Mouse (Mus musculus) limb, embryonic 11.5 days (tissue): ENCODE results near the gene Fam168a. TPM values are rescaled to one million over a fixed set of nuclear protein-coding genes. Genes with fewer than 3 reads are reported as not detected.

Source experiments
- ATAC-seq: fragments of 200-750 bp; cut with Nextera tagmentation; 2 replicates; pipeline ENCODE4 v1.8.0; 2017; ENCODE audit warnings: low read depth; ENCODE audit not compliant: insufficient number of reproducible peaks, low FRiP score, low TSS enrichment
- DNase-seq: peaks from one replicate; pipeline ENCODE4 v3.0.0-alpha.2; 2015; ENCODE audit warnings: low spot score
- H3K27ac ChIP-seq: fragments of 300-500 bp; sonication (generic); replicated peaks from 2 replicates; pipeline ENCODE4 v1.5.1; 2014; ENCODE audit warnings: low read depth, mild to moderate bottlenecking, low read length
- H3K27me3 ChIP-seq: fragments of 300-500 bp; sonication (generic); 2 replicates; pipeline ENCODE4 v1.6.1; 2014; ENCODE audit warnings: mild to moderate bottlenecking, low read length, mixed read lengths; ENCODE audit not compliant: control insufficient read depth, insufficient read depth
- H3K36me3 ChIP-seq: fragments of 300-500 bp; sonication (generic); 2 replicates; pipeline ENCODE4 v1.6.1; 2014; ENCODE audit warnings: mild to moderate bottlenecking, low read length, moderate library complexity, mixed read lengths; ENCODE audit not compliant: control insufficient read depth, insufficient read depth
- H3K4me1 ChIP-seq: fragments of 300-500 bp; sonication (generic); 2 replicates; pipeline ENCODE4 v1.6.1; 2014; ENCODE audit warnings: low read length, mixed read lengths; ENCODE audit not compliant: control insufficient read depth, insufficient read depth
- H3K4me2 ChIP-seq: fragments of 300-500 bp; sonication (generic); 2 replicates; pipeline ENCODE4 v1.6.1; 2014; ENCODE audit warnings: low read depth, mild to moderate bottlenecking, moderate library complexity; ENCODE audit not compliant: severe bottlenecking
- H3K4me3 ChIP-seq: fragments of 300-500 bp; sonication (generic); 2 replicates; pipeline ENCODE4 v1.5.1; 2014; ENCODE audit warnings: low read depth, low read length
- H3K9ac ChIP-seq: fragments of 300-500 bp; sonication (generic); 2 replicates; pipeline ENCODE4 v1.6.1; 2014; ENCODE audit warnings: mild to moderate bottlenecking, low read length
- H3K9me3 ChIP-seq: fragments of 300-500 bp; sonication (generic); 2 replicates; pipeline ENCODE4 v1.6.1; 2016; ENCODE audit warnings: low read length; ENCODE audit not compliant: control insufficient read depth
- WGBS: fragments of 180-500 bp; shearing (Covaris S2); extraction: QIAGEN DNeasy Blood & Tissue Kit; methylation state at CpG from one replicate; pipeline ENCODE4 v1.1.7; 2014; 5-methylcytosine and 5-hydroxymethylcytosine counted together
- polyA plus RNA-seq: library from polyadenylated mRNA; unstranded; fragments of >200 nt; fragmentation: Nextera tagmentation; extraction: Ambion mirVana; gene quantifications from 2 replicates; pipeline ENCODE4 v1.2.1, GENCODE M21; 2014

The Fam168a gene
- polyA plus RNA-seq, 1 experiment from 2014 or later: 49.7 TPM

DNA sequence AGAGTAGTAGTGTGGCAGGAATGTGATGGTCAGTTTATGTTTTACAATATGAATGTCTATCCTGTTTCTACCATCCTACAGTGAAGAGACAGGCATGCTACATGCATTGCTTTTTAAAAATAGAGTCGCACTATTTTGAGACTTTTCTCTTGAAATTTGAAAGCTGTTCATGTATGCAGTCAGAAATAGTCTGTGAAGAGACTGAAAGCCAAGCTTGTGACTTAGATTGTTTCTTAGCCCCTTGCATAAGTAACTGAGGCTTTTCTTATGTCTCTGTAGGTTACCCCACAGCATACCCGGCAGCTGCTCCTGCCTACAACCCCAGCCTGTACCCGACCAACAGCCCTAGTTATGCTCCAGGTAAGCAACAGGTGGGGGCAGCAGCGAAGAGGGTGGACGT lies 106.2 kb downstream of the Fam168a start:
- ATAC-seq (no peak), DNase-seq (no peak)
- Histone ChIP-seq H3K36me3 (no peaks in the 10 kb centered on the region), H3K9me3 (no peaks in the 10 kb centered on the region), H3K27ac (no peak overlapping the region), H3K4me2 (no peak overlapping the region), H3K4me3 (no peak overlapping the region), H3K27me3 (no peaks in the 10 kb centered on the region), H3K9ac (no peak overlapping the region), H3K4me1 (no peaks in the 10 kb centered on the region)
- WGBS: 79% methylated on average over 5 of the region's 5 CpGs

DNA sequence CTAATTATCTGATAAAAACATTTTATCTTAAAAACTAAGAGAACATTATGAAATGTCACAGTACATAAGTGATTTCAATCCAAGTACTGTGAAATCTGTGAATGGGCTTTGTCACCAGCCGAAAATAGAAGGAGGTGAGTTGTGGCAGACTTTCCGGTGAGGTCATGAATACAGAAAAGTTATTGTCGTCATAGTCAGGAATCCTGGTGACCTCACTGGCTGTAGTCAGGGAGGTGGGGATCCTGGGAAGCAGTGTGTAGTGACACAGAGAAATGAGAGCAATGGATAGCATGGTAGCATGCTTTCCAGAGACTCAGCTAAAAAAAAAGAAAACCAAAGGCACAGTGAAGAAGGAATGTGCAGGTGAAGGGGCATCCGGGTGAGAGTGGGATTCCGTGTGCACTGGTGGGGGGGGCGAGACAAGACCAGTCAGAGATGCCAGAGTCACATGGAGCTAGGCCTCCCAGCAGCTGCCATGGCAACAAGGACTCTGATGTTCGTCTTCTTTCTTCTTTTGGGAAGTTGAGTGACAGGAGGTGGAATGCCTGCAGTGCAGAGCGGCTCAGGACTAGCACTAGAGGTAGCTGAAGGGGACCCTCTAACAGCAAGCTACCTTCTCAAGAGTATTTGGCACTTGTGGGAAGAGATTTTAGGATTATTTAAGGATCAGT lies 109.6 kb downstream of the Fam168a start:
- no peak for ATAC-seq

DNA sequence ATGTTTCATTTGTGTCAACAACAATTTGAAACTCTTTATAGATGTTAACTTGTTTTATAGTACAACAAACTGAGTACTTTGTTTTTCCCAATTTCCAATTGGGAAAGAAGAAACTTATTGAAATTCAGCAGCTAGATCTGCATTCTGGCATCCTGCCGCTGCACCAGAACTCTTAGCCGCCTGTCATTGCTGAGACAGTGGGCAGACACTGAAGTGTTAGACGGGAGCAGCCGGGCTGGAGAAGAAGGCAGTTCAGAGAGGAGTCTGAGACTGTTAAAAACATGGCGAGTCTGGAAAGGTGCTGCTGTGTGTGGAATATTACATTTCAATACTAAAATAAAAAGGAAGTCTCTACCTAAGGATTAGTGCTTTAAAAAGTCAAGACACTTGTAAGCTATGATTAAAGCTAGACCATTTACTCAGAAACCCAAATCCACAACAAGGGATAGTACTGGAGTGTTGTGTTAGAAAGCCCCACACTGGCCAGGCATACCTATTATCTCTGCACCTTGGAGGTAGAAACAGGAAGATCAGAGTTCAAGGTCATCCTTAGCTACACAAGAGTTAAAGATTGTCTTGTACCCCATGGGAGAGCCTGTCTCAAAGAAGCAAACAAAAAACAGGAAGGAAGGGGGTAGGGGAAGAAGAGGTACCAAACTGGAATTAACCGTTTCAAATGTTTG lies 110.5 kb downstream of the Fam168a start:
- ATAC-seq (no peak), DNase-seq (no peak)
- no peaks in the 10 kb centered on the region for H3K27me3 ChIP-seq
- H3K4me3 ChIP-seq: no peak overlapping the region
- 83% methylated on average over 6 of the region's 6 CpGs for WGBS
- H3K36me3 ChIP-seq: no peaks in the 10 kb centered on the region
- H3K27ac ChIP-seq: no peak overlapping the region
- no peaks in the 10 kb centered on the region for H3K4me1 ChIP-seq
- no peaks in the 10 kb centered on the region for H3K9me3 ChIP-seq
- no peak overlapping the region for H3K4me2 ChIP-seq
- no peak overlapping the region for H3K9ac ChIP-seq

More for the DNA sequence above, 109.6 kb downstream of the Fam168a start:
- no peak overlapping the region for H3K27ac ChIP-seq
- H3K4me2 ChIP-seq: no peak overlapping the region
- 75% methylated on average over 8 of the region's 8 CpGs for WGBS
- no peaks in the 10 kb centered on the region for H3K36me3 ChIP-seq
- no peak overlapping the region for H3K4me3 ChIP-seq
- H3K27me3 ChIP-seq: no peaks in the 10 kb centered on the region
- no peaks in the 10 kb centered on the region for H3K9me3 ChIP-seq
- H3K9ac ChIP-seq: no peak overlapping the region
- no peak for DNase-seq
- no peaks in the 10 kb centered on the region for H3K4me1 ChIP-seq

DNA sequence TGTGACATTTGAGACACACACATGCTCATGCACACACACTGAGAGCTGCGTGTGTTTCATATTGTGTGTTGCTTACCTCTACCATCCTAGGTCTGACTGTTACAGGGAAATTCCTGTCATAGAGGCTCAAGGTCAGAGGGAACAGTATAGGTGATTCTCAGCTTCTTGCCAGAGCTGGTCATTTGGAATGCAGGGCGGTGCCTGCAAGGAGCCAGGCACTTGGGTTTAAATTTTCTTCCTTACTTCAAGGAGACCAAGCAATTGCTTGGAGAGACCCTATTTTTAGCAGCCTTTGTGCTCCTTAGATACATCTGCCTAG lies 111.0 kb downstream of the Fam168a start:
- no peaks in the 10 kb centered on the region for H3K4me1 ChIP-seq
- H3K36me3 ChIP-seq: no peaks in the 10 kb centered on the region
- H3K9ac ChIP-seq: no peak overlapping the region
- no peak overlapping the region for H3K27ac ChIP-seq
- H3K4me2 ChIP-seq: no peak overlapping the region
- no peaks in the 10 kb centered on the region for H3K9me3 ChIP-seq
- no peak overlapping the region for H3K4me3 ChIP-seq
- DNase-seq (no peak), ATAC-seq (no peak)
- H3K27me3 ChIP-seq: no peaks in the 10 kb centered on the region
- 92% methylated on average over 2 of the region's 2 CpGs for WGBS

DNA sequence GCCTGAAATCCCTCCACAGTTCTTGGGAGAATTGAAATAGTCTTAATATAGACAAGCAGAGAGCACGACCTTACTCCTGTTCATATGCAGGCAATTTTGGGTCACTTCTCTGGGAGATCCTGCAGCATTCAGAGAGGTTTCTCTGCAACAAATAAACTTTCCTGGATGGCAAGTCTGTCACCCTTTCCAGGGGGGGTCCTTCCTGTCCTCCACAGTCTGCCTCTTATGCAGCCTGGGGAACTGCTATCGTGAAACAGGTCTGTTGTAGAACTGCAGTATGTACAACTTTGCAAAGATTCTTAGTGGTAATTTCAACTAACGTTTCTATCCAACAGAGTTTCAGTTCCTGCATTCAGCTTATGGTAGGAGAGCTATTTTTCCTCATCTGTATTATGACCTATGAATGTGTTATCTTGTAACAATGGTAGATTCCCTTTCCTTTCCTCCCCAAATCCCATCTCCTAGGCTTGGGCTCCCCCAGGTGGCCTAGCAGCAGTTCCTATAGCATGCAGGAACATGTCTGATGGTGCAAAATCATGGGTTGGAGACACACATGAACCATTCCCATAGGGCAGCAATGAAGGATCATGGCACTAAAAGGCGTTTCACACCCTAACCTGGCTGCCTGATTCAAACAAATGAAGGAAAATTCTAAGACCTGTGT lies 112.1 kb downstream of the Fam168a start:
- H3K4me2 ChIP-seq: no peak overlapping the region
- H3K4me1 ChIP-seq: no peaks in the 10 kb centered on the region
- H3K4me3 ChIP-seq: no peak overlapping the region
- H3K27ac ChIP-seq: no peak overlapping the region
- H3K9me3 ChIP-seq: no peaks in the 10 kb centered on the region
- ATAC-seq: no peak
- H3K9ac ChIP-seq: no peak overlapping the region
- H3K27me3 ChIP-seq: no peaks in the 10 kb centered on the region
- H3K36me3 ChIP-seq: no peaks in the 10 kb centered on the region
- 90% methylated on average over 4 of the region's 4 CpGs for WGBS
- no peak for DNase-seq

DNA sequence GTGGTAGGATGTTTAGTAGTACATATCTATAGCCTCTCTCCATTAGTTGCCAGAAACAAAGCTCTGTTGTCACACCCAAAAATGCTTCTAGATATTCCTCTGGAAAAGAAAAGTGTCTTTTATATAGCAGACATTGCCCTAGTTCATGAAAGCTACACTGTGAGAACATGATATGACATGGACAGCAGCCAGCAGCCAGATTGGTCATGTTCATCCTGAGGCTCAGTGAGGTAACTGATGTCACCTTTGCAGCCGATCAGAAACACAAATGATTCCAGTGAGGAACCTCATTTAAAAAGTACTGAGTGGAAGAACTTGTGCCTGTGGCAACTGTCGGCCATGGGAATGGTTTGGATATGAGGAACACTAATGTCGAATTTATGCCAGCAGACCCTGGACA lies 118.2 kb downstream of the Fam168a start:
- H3K27ac ChIP-seq: no peak overlapping the region
- H3K4me1 ChIP-seq: no peaks in the 10 kb centered on the region
- no peak overlapping the region for H3K4me2 ChIP-seq
- no peak for DNase-seq
- no peak overlapping the region for H3K9ac ChIP-seq
- 91% methylated on average over 3 of the region's 3 CpGs for WGBS
- no peak overlapping the region for H3K4me3 ChIP-seq
- no peaks in the 10 kb centered on the region for H3K27me3 ChIP-seq
- no peaks in the 10 kb centered on the region for H3K9me3 ChIP-seq
- H3K36me3 ChIP-seq: no peaks in the 10 kb centered on the region
- ATAC-seq: no peak

DNA sequence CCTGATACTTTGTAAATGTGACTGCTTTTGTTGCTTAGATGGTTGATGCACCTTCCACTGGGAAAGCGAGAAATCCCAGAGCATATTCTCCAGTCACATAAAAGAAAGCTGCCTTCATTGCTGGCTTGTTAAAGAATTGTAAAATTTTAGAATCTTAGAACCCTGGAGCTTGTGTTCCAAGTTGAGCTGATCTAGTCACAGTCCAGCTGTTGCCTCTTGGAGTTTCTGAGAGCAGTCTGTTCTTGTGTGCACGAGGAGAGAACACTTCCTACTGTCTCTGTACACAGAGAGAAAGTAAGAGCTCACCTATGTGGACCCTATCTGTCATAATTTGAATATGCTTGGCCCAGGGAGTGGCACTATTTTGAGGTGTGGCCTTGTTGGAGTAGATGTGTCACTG lies 122.1 kb downstream of the Fam168a start:
- Histone ChIP-seq H3K27me3 (no peaks in the 10 kb centered on the region), H3K27ac (no peak overlapping the region), H3K9me3 (no peaks in the 10 kb centered on the region), H3K4me1 (no peaks in the 10 kb centered on the region), H3K36me3 (no peaks in the 10 kb centered on the region), H3K4me2 (no peak overlapping the region), H3K9ac (no peak overlapping the region), H3K4me3 (no peak overlapping the region)
- WGBS: 85% methylated on average over 2 of the region's 2 CpGs
- ATAC-seq: no peak
- DNase-seq: no peak

DNA sequence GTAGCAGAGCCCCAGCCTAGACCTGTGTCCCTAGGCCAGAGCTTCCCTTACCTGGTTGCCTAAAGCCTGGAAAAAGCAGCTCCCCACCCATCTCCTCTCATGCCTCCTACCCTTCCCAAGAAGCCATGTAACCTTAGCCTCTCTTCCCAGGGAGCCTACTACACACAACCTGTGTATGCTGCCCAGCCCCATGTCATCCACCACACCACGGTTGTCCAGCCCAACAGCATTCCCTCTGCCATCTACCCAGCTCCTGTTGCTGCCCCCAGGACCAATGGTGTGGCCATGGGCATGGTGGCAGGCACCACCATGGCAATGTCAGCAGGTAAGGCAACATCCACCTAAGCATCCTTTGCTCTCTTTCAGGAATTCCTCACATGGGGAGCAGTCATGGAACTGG lies 127.4 kb downstream of the Fam168a start:
- ATAC-seq (no peak), DNase-seq (no peak)
- Histone ChIP-seq H3K36me3 (peaks cover 5% of the 10 kb centered on the region), H3K27me3 (no peaks in the 10 kb centered on the region), H3K4me3 (no peak overlapping the region), H3K9ac (no peak overlapping the region), H3K4me2 (no peak overlapping the region), H3K4me1 (no peaks in the 10 kb centered on the region), H3K9me3 (no peaks in the 10 kb centered on the region), H3K27ac (no peak overlapping the region)
- WGBS: 94% methylated on average over 1 of the region's 1 CpGs
